Mouse (Mus musculus): ENCODE data around the gene Asb2. TPM values are rescaled to one million over a fixed set of nuclear protein-coding genes. Genes with fewer than 3 reads are reported as not detected.
A peak's percentile ranks its signal among the peaks of the same experiment; 100 is the strongest.

The Asb2 gene
- polyA plus RNA-seq, 1 experiment from 2014 or later: 218 TPM

DNA sequence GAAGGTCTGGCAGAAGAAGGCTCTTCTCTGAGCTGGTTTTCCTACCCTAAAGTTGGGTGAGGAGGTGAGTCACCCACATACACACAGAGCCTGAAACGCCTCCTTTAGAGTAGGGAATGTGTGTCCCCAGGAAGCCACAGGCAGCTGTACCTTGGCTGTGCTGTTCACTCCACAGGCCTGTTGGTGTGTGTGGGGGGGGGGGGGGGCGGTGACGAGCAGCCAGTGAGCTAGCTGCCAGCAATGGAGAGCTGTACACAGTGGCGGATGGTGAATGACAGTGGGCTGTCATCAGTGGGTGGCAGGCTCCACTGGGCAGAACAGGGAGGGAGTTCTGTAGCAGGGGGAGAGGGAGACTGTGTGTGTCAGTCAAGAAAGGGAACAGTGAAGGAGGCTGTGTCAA lies 21.0 kb upstream of the Asb2 start:
- peaks cover 12% of the 10 kb centered on the region for H3K4me1 ChIP-seq (replicated peaks)
- H3K9me3 ChIP-seq (replicated peaks): no peaks in the 10 kb centered on the region
- H3K4me3 ChIP-seq: no peak overlapping the region
- H3K27me3 ChIP-seq (replicated peaks): no peaks in the 10 kb centered on the region; the same call in 1 of the 2 replicates
- H3K4me2 ChIP-seq: no peak overlapping the region
- no peak overlapping the region for H3K27ac ChIP-seq (ENCODE audit: poor library complexity, severe bottlenecking)
- no peak for ATAC-seq (ENCODE audit: insufficient number of reproducible peaks, low FRiP score)
- no peaks in the 10 kb centered on the region for H3K36me3 ChIP-seq
- no peak overlapping the region for H3K9ac ChIP-seq
- 67% methylated on average over 4 of the region's 4 CpGs for WGBS

DNA sequence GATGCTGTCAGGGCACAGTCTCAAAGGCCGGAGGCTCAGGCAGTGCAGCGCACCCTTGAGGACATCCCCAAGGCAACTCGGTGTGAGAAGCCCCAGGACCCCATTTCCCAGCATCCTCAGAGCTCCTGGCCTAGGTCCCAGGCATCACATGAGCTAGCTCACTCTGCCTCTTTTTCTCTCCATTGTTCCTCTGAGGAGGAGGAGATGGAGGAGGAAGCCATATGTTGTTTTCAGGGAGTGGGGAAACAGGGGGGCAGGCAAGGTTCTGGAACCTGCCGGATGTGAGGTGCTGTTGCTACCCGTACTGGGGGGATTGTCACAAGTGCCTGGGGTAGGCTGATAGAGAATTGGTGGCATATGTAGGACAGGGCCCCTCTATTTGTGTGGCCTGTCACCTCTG lies 20.3 kb upstream of the Asb2 start:
- Histone ChIP-seq H3K4me3 (no peak overlapping the region), H3K27ac (ENCODE audit: poor library complexity, severe bottlenecking) (no peak overlapping the region), H3K4me1 (replicated peaks) (peaks cover 12% of the 10 kb centered on the region), H3K4me2 (no peak overlapping the region), H3K9ac (no peak overlapping the region), H3K9me3 (replicated peaks) (no peaks in the 10 kb centered on the region), H3K36me3 (no peaks in the 10 kb centered on the region), H3K27me3 (replicated peaks) (no peaks in the 10 kb centered on the region; the same call in 1 of the 2 replicates)
- no peak for ATAC-seq (ENCODE audit: insufficient number of reproducible peaks, low FRiP score)
- 60% methylated on average over 5 of the region's 5 CpGs for WGBS

DNA sequence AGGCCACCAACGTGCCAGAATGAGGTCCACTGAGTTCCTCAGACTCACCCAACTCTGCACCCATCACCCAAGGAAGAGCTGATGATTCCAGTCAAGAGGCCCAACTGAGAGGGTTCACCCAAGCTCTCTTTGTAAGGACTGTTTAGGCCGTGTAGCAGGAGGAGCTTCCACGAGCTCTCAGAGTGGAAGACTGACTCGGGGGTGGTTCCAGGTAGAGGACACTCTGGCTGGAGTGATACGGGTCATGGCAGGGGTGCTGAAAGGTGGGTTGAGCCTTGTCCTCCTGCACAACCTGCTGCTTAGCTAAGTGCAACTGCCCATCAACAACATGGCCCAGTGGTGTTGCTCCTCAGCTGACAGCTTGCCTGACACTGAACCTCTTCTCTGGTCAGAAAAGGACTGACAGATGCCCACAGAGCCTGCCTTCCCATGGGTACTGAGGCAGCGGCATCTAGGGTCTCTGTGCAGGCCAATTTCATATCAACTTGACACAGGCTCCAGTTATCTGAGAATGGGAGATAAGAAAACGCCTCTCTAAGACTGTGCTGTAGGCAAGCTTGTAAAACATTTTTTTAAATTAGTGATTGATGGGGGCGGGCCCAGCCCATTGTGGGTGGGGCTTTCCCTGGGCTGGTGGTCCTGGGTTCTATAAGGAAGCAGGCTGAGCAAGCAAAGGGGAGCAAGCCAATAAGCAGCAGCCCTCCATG lies 17.9 kb upstream of the Asb2 start:
- Histone ChIP-seq H3K4me1 (replicated peaks) (peaks cover 12% of the 10 kb centered on the region), H3K27me3 (replicated peaks) (peaks cover 2% of the 10 kb centered on the region), H3K36me3 (no peaks in the 10 kb centered on the region), H3K27ac (ENCODE audit: poor library complexity, severe bottlenecking) (no peak overlapping the region), H3K9me3 (replicated peaks) (no peaks in the 10 kb centered on the region), H3K4me3 (no peak overlapping the region), H3K9ac (no peak overlapping the region), H3K4me2 (no peak overlapping the region)
- WGBS: 46% methylated on average over 8 of the region's 8 CpGs
- ATAC-seq (ENCODE audit: insufficient number of reproducible peaks, low FRiP score): no peak

DNA sequence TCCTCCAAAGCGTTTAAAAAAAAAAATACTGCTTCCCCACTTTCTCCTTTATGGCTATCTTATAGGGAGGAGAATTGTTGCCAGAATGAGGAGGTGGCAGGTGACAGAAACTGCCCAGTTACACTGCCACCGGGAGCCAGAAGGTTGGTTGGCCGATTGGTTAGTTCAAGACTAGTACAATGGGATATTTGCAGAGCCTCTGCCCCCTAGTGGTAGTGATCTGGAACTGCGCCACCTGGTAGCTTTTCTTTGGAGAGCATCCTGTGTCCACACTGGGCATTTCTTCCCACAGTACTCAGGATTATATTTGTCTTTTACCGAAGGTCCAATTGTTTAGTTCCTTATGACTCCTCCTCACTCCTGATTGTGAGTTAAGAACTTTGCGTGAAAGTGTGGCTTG lies 15.9 kb upstream of the Asb2 start:
- Histone ChIP-seq H3K27ac (ENCODE audit: poor library complexity, severe bottlenecking) (no peak overlapping the region), H3K36me3 (no peaks in the 10 kb centered on the region), H3K4me1 (replicated peaks) (peaks cover 16% of the 10 kb centered on the region), H3K9me3 (replicated peaks) (no peaks in the 10 kb centered on the region), H3K27me3 (replicated peaks) (peaks cover 10% of the 10 kb centered on the region), H3K4me3 (no peak overlapping the region), H3K4me2 (no peak overlapping the region), H3K9ac (no peak overlapping the region)
- 29% methylated on average over 6 of the region's 6 CpGs for WGBS
- no peak for ATAC-seq (ENCODE audit: insufficient number of reproducible peaks, low FRiP score)

DNA sequence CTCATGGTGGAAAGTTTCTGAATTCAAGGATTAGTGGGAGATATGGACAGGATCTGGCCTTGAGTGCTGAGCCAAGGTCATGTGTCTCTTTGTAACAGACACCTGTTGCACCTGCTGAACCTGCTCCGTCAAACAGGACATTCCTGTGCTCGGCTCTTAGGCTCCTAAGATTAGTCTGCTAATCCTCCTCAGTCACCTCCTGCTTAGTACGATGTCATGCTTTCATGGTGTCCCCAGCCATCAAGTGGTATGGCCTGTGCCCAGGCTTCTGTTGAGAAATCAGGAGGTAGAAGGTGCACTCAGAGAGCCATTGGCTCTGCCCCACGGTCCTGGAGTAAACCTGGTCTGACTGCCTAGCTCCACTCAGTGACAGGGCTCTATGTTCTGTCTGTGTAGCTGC lies 15.1 kb upstream of the Asb2 start:
- Histone ChIP-seq H3K27me3 (replicated peaks) (peaks cover 10% of the 10 kb centered on the region), H3K4me1 (replicated peaks) (peaks cover 10% of the 10 kb centered on the region; the same call in 1 of the 2 replicates), H3K4me2 (no peak overlapping the region), H3K27ac (ENCODE audit: poor library complexity, severe bottlenecking) (no peak overlapping the region), H3K9ac (no peak overlapping the region), H3K36me3 (no peaks in the 10 kb centered on the region), H3K4me3 (no peak overlapping the region), H3K9me3 (replicated peaks) (no peaks in the 10 kb centered on the region)
- 64% methylated on average over 4 of the region's 4 CpGs for WGBS
- no peak for ATAC-seq (ENCODE audit: insufficient number of reproducible peaks, low FRiP score)

DNA sequence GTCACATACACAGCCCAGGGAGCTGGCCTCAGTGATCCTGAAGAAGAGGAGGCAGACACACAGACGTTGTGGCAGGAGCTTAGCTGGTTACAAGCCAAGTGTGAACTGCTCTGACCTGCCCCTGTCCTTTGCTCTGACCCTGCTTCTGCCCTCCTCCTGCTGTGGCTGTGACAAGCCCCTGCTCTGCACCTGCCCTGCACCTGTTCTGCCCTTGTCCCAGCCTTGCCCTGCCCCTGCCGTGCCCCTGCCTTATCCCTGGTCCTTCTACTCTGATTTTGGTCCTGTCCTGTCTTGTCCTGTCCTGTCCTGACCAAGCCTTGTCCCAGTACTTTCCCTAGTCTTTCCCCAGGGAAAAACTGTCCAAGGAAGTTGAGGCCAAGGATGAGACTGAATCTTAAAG lies 13.0 kb upstream of the Asb2 start:
- no peaks in the 10 kb centered on the region for H3K9me3 ChIP-seq (replicated peaks)
- H3K4me3 ChIP-seq: no peak overlapping the region
- H3K27me3 ChIP-seq (replicated peaks): peaks cover 10% of the 10 kb centered on the region
- H3K4me1 ChIP-seq (replicated peaks): peaks cover 10% of the 10 kb centered on the region; the same call in 1 of the 2 replicates
- ATAC-seq (ENCODE audit: insufficient number of reproducible peaks, low FRiP score): no peak
- H3K27ac ChIP-seq (ENCODE audit: poor library complexity, severe bottlenecking): no peak overlapping the region
- 41% methylated on average over 2 of the region's 2 CpGs for WGBS
- no peak overlapping the region for H3K4me2 ChIP-seq
- H3K36me3 ChIP-seq: no peaks in the 10 kb centered on the region
- no peak overlapping the region for H3K9ac ChIP-seq

DNA sequence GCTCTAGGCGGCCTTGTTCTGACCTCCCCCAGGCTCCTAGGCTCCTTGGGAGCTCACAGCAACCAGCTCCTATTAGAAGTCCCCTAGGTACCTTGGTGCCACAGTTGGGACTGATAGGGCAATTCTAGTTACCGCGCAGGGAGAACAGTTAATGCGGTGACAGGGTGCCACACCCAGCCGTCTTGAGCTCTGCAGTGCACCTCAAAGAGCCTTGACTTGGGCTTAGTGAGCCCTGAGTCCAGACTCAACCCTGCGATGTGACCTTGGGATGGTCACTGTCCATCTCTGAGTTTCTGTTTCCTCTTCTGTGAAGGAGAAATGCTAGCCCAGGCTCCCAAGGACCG lies 12.5 kb upstream of the Asb2 start:
- H3K4me3 ChIP-seq: no peak overlapping the region

DNA sequence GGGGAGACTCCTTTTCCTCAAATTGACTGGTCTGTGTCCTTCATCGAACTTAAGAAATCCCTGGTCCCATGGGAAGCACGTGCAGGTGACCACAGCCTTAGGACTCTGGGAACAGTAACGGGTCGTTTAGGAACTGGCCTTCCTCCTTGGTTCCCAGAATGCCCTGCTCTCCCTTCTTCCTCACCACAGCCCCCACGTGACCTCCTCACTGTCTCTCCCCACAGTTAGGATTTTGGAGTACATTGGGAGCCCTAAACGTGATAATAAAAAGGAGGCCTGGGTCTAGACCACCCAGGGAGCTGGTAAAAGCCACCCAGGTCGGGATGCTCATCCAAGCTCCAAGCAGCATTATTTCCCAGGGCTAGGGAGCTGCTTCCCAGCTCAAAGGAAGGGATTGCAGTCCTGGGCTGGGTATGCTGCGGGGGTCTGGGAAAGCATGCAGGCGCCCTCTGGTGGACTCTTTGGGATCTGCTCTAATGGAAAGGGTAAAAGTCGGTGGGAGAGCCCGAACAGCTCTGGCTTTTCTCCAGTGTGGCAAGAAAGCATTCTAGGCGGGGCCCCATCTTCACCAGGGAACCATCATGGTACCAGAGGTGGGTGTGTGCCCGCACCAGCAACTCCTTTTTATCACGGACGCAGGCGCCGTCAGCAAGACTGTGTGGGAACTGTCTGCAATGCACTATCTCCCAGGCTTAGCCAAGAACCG lies 12.0 kb upstream of the Asb2 start:
- H3K4me2 ChIP-seq: peak overlapping the region; percentile 53
- no peaks in the 10 kb centered on the region for H3K9me3 ChIP-seq (replicated peaks)
- H3K36me3 ChIP-seq: no peaks in the 10 kb centered on the region
- H3K27me3 ChIP-seq (replicated peaks): peaks cover 10% of the 10 kb centered on the region
- H3K9ac ChIP-seq: peak overlapping the region; percentile 54; the same call in 1 of the 2 replicates
- H3K4me1 ChIP-seq (replicated peaks): peaks cover 11% of the 10 kb centered on the region
- ATAC-seq (ENCODE audit: insufficient number of reproducible peaks, low FRiP score): peak; percentile 61
- no peak overlapping the region for H3K4me3 ChIP-seq
- H3K27ac ChIP-seq (ENCODE audit: poor library complexity, severe bottlenecking): no peak overlapping the region
- WGBS: 14% methylated on average over 18 of the region's 18 CpGs

More for the DNA sequence above, 12.5 kb upstream of the Asb2 start:
- no peaks in the 10 kb centered on the region for H3K36me3 ChIP-seq
- peaks cover 8% of the 10 kb centered on the region; the same call in 1 of the 2 replicates for H3K4me1 ChIP-seq (replicated peaks)
- no peak overlapping the region for H3K27ac ChIP-seq (ENCODE audit: poor library complexity, severe bottlenecking)
- peak overlapping the region; percentile 53 for H3K4me2 ChIP-seq
- H3K27me3 ChIP-seq (replicated peaks): peaks cover 10% of the 10 kb centered on the region
- peak overlapping the region; percentile 54; the same call in 1 of the 2 replicates for H3K9ac ChIP-seq
- no peak for ATAC-seq (ENCODE audit: insufficient number of reproducible peaks, low FRiP score)
- 66% methylated on average over 7 of the region's 7 CpGs for WGBS
- no peaks in the 10 kb centered on the region for H3K9me3 ChIP-seq (replicated peaks)

DNA sequence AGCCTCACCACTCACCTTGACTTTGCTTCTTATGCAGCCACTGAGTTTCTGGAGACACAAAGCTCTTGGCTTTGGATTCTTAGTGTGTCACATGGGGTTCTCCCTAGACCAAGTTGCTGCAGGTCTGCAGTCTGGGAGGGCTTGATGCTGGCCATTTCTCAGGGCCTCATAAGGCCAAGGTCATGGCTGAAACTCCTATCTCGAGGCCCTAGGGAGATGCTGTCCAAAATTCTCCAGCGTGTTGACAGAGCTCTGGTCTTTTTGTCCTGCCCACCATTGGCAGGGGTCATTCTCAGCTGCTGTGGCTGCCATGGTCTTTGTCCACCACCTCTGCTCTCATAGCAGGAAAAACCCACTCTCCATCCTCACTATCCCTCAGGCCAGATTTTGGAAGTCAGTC lies 11.4 kb upstream of the Asb2 start:
- Histone ChIP-seq H3K9me3 (replicated peaks) (no peaks in the 10 kb centered on the region), H3K4me3 (no peak overlapping the region), H3K27ac (ENCODE audit: poor library complexity, severe bottlenecking) (no peak overlapping the region), H3K4me2 (no peak overlapping the region), H3K27me3 (replicated peaks) (peaks cover 10% of the 10 kb centered on the region), H3K36me3 (no peaks in the 10 kb centered on the region), H3K9ac (no peak overlapping the region), H3K4me1 (replicated peaks) (peaks cover 17% of the 10 kb centered on the region)
- no peak for ATAC-seq (ENCODE audit: insufficient number of reproducible peaks, low FRiP score)
- 52% methylated on average over 2 of the region's 2 CpGs for WGBS

DNA sequence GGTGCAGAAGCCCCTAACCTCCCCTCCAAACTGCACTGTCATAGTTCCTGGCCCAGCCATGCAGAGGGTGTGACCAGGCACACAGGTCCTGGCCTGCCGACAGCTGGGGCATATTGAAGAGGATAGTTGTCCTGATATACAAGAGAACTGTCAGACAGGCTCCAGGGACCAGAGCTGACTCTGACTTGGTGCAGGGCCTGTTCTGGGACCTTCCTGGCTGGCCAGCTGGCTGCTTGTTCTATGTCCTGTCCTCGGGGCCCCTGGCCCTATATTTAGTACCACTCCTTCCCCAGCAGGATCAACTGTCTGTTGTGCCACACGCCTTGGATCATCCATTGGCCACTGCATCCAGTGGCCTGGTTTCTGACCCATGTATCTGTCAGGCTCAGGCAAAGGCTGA lies 6.5 kb upstream of the Asb2 start:
- WGBS: 38% methylated on average over 3 of the region's 3 CpGs
- peaks cover 15% of the 10 kb centered on the region for H3K4me1 ChIP-seq (replicated peaks)
- H3K9ac ChIP-seq: no peak overlapping the region
- no peaks in the 10 kb centered on the region for H3K9me3 ChIP-seq (replicated peaks)
- peaks cover 3% of the 10 kb centered on the region; the same call in 1 of the 2 replicates for H3K27me3 ChIP-seq (replicated peaks)
- no peak for ATAC-seq (ENCODE audit: insufficient number of reproducible peaks, low FRiP score)
- H3K27ac ChIP-seq (ENCODE audit: poor library complexity, severe bottlenecking): 0 out of 2 replicates have a peak overlapping the region, but pooled peaks have one; percentile 12
- H3K4me3 ChIP-seq: no peak overlapping the region
- no peaks in the 10 kb centered on the region for H3K36me3 ChIP-seq
- H3K4me2 ChIP-seq: no peak overlapping the region

DNA sequence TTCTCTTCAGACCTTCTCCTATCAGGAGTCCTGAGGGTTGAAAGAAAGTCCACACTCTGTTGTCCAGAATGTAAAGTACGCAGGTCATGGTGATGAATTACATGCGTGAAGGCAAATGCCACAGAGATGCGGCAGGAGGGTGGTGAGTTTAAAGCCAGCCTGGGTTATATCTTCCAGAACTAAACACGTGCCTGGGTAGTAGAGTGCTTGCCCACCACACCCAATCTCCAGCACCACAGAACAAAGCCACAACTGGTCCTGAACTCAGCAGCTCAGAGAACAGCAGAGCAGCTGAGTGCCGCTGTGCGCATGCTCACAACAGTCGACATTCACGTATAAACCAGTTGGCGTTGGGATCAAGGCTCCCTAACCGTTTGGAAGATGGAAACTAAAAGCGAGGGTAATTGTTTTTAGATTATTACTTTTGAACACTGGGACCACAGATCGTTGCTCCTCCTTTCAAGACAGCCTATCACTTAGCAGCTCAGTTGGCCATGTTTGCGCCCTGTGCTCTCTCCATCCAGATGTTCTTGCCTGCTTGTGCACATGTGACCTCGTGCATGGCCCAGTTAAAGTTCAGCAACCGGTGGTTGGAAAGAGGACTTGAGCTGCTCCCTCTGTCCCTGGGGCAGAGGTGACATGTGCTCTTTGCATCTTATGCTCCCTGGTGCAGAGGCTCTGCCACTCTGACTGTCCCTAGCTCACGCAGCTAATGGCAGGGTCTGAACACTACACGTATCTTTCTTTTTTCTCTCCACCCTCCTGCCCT lies 5.9 kb upstream of the Asb2 start:
- no peak overlapping the region for H3K9ac ChIP-seq
- no peak for ATAC-seq (ENCODE audit: insufficient number of reproducible peaks, low FRiP score)
- no peaks in the 10 kb centered on the region for H3K36me3 ChIP-seq
- H3K27ac ChIP-seq (ENCODE audit: poor library complexity, severe bottlenecking): no peak overlapping the region
- no peaks in the 10 kb centered on the region for H3K9me3 ChIP-seq (replicated peaks)
- no peak overlapping the region for H3K4me2 ChIP-seq
- H3K4me1 ChIP-seq (replicated peaks): peaks cover 15% of the 10 kb centered on the region
- H3K4me3 ChIP-seq: no peak overlapping the region
- 80% methylated on average over 17 of the region's 17 CpGs for WGBS
- no peaks in the 10 kb centered on the region for H3K27me3 ChIP-seq (replicated peaks)

Data from heart, embryonic 12.5 days (tissue).